Mouse (Mus musculus) retina, embryonic 14.5 days (tissue): ENCODE measurements around the gene Rftn2.
"Not testable (repeated sequence)": the region's sequence is repeated elsewhere in the genome, so short reads cannot be mapped to it uniquely, and the experiment has no call there.

Source experiments
- DNase-seq: peaks from one replicate; pipeline ENCODE4 v3.0.0-alpha.2; 2015; ENCODE audit warnings: low spot score

Rftn2 gene

DNA sequence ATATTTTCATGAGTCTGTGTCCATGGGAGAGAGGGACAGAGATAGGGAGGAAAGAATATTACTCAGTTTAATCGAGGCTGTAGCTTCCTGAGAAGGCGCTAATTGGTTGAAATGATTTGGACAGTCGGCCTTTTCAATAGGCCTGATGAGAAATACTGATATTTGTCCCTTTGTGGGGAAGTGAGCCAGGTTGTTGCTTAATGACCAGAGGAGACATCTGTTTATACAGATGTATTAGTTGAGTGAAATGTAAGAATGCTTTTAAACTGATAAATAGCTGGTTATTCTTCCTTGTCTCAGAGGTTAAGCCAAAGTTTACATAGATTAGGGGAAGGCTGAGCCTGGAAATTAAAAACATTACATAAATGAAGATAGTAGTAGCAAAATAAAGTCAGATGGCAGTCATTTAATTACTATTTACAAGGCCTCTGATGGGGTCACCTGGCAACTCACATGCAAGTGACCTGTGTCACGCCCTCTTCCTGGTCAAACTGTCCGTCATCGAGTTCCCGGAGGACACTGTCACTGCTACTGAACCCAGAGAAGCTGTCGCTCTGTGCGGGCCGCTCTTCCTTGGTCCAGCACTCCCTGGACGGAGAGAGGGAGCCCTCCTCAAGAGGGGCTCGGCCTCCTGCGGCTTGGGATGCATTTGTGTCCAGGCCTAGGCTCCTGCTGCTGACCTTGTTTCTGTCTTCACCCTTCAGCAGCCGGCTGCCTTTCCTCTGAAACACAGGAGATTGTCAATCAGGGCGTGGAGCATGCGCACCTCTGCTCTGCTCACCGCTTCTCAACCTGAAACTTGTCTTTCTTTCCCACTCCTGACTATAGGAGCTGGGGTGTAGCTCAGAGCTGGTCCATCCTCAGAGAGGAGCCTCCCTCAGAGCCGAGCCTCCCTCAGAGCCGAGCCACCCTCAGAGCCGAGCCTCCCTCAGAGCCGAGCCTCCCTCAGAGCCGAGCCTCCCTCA is 54.9 kb downstream of the Rftn2 start:
- DNase-seq, result no peak

DNA sequence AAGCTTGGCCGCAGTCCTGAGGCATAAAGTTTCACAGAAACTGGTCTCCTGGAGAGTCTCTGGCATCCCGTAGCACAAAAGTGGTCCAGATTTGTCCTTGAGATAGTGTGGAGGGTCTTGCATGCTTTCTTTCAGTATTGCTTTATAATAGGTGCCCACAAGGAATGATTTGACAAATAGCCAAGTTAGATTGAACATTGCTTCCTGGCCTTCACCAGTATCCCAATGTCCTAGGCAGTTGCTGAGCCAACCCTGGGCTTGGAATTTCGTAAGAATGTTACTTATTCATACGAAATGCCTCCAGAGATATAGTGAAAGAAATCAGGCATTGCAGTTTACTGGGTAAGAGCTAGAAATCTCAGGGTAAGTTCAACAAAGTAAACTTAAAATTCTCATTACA is 58.0 kb downstream of the Rftn2 start:
- DNase-seq, result no peak

DNA sequence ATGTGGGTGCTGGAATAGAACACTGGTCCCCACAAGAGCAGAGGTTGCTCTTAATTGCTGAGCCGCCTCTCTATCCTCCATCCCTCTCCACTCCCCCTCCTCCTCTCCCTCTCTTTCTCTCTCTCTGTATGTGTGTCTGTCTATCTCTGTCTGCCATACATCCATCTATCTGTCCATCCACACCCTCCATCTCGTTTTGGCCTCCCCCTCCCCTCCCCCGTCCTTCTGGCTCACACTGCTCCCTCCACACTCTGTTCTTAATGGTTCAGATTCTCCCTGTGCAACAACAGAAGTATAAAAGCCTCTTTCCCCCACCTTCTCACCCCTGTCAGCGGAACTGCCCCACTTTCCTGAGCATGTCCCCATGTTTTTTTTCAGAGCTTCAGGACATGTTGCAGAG is 59.0 kb downstream of the Rftn2 start:
- no peak for DNase-seq

DNA sequence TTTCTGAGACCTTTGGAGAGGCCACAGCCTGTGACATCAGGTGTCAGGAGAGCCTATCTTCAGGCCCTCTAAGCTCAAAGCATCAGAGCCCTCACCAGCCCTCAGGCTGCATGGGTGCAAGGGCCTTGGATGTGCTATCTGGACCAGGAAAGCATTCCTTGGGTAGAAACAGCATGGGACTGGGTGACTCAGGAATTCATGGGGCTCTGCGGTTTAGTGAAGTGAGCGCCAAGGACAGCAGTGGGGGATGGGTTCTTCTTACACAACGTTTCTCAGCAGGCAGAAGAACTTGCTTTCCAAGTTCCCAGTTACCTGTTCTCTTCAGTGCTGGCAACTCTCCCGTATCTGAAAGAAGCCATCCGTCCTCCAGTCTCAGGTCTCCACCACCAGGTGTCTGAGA is 62.6 kb downstream of the Rftn2 start:
- no peak for DNase-seq

DNA sequence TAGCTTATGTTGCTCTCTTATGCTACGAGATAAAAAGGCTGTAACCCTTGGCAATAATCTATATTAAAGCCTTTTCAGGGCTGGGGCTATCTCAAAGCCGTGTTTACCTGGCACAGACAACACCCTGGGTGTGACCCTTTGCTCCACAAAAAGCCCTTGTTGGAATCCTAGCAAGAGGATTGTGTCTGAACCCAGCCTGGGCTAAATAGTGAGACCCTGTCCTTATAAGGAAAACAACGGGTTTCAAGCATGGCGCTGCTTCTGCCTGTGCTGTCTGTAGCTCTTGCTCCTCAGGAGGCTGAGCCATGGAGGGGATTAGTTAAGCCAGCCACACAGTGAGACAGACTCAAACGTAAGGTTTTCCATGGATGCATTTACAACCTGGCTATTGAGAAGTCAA is 63.8 kb downstream of the Rftn2 start:
- DNase-seq, result no peak

DNA sequence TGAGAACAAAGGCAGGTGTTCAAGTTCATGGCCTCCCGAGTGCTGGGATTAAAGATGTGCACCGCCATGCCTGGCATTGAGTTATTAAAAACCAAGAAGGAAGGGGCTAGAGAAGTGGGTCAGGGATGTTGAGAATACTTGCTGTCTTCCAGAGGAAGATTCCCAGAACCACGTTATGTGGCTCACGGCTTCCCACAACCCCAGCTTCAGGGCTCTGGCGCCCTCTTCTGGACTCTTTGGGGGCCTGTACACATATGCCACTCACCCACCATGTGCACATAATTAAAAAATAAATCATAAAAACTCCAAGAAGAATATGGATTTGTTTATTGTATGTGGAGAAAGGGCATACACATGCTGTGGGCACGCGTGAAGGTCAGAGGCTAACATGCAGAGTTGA is 64.7 kb downstream of the Rftn2 start:
- peak; percentile 25 for DNase-seq

DNA sequence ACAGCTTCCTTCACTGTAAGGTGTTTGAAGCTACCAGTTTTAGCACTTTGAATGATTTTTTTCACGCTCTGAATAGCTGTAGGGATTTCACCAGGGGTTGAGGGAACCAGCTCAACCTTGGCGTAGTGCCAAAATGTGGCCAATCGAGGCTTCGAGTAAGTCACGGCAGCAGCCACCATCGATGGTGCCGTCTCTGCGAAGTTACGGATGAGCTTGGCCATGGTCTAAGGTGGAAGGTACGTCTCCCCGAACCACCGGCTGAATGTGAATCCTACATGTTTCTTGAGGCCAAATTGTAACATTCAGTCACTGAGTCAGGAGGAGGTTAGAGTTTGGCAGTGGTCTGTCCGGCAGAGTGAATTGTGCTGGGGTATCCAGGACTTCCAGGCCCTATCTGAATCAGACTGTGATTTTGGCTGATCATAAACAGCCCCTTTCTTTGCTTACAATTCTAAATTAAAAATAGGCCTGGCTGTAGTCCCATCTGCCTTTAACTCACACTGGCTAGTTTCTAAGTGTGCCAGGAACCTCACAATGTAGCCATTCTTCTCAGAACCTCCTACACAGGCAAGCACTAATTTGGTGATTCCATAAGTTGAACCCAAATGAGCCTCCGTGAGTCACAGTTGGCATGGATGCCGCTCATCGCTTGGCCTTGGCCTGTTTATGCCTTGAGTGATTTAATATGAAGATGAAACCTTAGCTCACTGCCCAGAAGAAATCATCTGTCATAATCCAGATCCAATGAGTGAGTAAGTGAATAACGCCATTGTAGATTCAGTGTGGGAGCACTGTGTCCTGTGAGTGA is 65.5 kb downstream of the Rftn2 start:
- DNase-seq, result no peak

DNA sequence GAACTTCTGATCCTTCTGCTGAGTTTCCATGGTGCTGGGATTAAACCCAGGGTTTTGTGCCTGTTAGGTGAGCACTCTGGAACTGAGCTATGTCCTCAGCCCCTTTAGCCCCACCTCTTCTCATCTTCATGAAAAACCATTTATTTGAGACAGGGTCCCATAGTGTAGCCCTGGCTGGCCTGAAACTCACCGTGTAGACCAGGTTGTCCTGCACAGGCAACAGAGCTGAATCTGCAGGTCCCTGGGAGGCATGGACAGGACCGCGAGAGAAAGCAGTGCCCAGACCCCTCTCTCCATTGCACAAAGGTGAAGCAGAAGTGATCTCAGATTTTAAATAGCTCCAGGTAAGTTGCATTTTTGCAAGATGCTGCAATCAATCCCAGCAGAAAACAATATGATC is 66.4 kb downstream of the Rftn2 start:
- DNase-seq, result no peak

DNA sequence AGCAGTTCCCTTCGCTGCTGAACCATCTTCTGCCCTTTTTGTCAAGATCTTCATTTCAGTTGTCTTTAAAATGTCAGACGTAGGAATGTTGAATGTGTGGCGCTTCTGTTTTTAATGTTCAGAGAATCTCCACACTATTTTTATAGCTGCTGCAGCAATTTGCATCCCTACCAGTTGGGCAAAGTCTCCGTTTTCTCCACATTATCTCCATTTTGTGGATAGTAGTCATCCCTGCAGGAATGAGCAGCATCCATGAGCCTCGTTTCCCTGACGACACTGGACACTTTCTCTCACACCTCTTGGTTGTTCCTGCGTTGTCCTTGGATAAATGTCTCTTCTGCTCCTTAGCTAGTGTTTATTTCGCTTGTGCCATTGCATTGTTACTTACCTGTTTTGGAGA is 67.8 kb downstream of the Rftn2 start:
- no peak for DNase-seq

DNA sequence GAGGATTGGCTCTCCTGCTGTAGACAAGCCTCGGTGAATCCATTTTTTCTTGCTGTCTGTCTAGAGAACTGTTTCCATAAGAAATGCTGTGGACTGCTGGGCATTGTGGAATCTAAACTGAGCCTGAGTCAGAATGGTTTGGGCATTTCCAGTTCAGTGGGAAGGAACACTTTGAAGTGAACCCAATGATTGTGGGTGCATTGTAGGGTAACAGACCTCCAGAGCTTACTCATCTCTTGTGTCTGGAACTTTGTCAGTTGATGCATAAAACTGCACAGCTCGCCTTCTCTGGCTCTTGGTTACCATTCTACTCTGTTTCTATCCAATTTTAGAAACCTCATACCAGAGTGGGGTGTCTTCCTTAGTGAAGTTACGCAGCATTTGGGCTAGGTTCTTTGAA is 68.4 kb downstream of the Rftn2 start:
- no peak for DNase-seq

DNA sequence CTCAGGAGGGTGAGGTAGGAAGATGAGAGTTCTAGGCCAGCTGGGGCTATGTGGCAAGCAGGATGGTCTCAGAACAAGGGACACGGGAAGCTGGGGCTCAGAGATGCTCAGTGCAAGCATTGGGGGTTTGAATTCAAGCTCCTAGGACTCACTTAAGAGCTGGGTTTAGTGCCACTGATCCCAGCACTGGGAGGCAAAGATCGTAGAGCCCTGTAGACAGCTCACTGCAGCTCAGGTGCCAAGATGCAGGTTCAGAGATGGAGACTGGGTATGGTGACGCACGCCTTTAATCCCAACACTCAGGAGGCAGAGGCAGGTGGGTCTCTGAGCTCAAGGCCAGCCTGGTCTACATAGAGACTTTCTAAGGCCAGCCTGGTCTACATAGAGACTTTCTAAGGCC is 69.3 kb downstream of the Rftn2 start:
- DNase-seq, result no peak

DNA sequence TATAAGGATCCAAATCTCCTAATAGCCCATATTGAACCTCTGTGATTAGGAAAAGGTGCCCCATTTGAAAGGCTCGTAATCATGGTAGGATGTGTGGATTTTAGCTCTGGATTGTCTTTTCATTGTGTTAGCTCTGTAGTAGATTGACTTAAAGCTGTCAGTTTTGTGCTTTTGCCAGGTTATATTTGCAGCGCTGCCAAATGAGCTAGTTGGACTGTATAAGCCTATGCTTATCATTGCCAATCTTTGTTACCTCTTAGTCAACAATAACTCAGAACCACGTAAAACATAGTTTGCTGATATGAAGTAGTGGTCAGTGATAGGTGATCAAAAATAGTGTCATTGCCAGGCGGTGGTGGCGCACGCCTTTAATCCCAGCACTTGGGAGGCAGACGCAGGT is 81.0 kb downstream of the Rftn2 start:
- no peak for DNase-seq

DNA sequence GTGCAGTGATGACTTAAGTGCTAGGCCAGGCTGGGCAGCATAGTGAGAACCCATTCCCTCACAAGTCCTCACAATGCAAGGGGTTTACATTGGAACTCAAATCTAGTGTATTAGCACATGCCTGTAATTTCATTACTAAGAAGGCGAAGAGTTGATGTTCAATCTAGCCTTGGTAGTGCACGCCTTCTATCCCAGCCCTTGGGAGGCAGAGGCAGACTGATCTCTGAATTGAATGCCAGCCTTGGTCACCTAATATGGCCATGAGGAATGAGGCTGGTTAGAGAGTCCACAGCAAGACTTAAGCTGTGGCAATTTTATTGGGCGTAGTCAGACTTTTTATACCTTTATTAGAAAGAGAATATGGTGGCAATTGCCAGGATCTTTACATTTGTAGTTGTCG is 82.2 kb downstream of the Rftn2 start:
- DNase-seq, result no peak

DNA sequence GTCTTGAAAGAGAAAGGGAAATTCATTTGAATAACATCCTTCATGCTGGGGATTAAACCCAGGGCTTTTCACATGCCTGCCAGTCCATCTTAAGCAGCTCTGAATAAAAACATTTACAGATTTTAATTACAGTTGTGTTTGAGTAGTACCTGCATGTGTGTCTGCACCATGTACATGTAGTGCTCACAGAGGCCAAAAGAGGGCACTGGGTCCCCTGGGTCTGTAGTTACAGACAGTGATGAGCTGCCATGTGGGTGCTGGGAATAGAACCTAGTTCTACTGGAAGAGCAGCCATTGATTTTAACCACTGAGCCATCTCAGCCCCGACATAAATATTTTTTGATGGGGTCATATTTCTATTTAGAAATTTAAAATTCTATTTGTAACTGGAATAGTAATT is 90.7 kb downstream of the Rftn2 start:
- DNase-seq, result no peak

DNA sequence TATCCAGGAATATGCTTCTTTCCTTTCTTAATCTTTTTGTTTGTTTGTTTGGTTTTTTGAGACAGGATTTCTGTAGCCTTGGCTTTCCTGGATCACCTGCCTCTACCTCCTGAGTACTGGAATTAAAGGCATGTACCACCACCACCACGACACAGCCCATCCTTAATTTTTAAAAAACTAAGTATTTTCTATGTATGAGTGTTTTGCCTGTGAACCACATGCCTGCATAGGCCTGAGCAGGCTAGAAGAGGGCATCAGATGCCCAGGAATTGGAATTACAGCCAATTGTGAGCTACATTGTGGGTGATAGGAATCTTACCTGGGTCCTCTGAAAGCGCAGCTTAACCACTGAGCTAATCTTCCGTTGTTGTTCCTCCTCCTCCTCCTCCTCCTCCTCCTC is 92.3 kb downstream of the Rftn2 start:
- no peak for DNase-seq

DNA sequence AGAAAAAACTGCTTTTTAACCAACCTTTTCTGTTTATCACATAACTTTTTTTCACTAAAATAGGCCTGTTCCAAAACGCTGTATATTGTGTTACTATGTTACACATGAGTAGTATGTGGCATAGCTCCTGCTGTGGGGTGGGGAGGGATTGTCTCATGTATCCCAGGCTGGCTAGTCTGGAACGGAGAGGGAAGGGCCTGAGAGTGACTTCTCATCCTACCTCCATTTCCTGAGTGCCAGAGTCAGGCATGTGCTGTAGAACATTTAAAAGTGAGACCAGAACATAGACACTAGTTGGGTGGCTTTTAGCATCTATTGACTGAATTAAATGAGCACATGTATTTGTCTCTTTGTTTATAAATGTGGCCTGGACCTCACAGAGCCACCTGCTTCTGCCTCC is 93.4 kb downstream of the Rftn2 start:
- no peak for DNase-seq

DNA sequence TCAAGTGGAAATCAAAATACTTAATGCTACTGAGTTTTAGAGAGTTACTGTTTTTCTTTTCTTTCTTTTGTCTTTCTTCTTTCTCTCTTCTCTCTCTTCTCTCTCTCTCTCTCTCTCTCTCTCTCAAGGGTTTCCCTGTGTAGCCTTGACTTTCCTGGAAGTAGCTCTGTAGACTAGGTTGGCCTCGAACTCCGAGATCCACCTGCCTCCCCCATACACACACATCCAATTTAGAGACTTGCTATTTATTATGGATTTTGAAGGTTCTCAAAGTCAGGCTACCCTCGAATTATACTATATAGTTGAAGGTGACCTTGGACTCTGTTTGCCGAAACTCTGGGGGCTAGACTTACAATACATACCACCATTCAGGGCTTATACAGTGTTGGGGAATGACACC is 94.3 kb downstream of the Rftn2 start:
- DNase-seq, result no peak

DNA sequence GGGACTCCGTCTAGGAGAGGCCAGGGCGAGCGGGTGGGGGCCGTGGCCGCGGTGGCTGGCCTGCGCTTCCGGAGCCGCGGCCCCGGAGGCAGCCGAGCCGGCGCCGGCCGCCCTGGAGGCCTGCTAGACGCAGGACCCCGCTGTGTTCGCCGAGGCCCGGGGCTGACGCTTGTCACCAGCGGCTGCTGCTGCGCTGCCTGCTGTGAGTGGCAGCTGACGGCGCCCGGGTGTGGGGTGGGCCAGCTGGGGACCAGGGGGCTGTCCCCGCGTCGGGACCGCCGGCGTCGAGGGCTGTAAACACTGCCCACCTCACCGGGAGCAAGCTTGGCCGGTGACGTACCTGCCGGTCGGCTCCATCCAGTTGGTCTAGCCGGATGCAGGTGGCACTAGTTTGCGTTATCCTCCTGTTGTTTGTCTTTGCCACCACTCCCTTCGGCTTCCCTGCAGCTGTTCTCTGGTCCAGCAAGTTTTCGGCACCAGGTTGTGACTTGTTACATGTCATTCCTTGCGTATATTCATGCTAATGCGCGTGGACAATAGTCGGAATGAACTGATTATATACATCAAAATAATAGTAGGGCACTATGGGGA is 95.1 kb downstream of the Rftn2 start:
- no peak for DNase-seq

DNA sequence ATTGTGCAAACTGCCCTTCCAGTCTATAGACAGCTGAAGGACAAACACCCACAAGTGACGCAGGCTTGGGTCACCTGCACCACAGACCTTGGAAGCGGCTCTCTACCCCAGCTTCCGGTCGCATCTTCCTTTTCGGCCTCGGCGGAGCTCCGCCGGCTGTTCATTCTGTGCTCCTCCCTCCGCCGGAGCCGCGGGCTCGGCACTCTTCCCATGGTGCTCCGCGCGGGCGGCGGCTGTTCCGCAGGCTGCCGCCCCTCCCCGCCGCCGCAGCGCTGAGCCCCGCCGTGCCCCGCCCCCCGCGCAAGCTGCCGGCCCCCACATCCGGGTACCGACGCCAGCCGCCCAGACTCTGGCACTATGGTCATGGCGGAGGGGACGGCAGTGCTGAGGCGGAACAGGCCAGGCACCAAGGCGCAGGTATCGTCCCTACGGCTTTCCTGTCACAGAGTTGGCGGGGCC is 95.6 kb downstream of the Rftn2 start, which contains the start of gene Mob4:
Gene Mob4 (plus strand): TSS at position 289 of the 459 bp plus-strand sequence.
- peak; percentile 95 for DNase-seq

DNA sequence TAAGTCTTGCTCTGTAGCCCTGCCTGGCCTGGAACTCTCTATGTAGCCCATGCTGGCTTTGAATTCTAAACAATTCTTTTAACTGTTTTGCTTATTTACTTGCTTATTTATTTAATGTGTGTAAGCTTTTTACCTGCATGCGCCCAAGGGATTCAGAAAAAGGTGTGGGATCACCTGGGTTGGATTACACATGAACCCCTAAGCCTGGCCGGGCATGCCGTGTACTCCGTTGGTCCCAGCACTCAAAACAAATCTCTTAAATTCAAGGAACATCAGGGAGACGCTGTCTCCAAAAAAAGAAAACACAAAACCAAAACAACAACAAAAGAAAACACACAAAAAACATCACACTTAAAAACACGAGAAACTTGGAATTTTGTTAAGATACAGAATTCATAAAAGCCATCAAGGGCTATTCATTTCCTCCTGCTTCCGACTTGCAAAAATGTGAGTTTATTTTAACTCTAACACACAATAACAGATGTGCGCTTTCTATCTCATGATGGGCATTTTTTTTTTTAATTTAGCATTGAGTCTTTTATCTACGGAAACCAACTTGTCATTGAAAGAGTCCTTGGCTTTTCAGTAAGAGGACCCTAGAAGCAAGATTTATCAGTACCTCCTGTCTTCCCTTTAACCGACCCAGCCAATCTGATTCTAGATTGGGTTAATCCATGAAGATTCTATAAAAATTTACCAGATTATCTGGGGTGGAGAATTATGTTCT is 96.2 kb downstream of the Rftn2 start:
- DNase-seq, result no peak

DNA sequence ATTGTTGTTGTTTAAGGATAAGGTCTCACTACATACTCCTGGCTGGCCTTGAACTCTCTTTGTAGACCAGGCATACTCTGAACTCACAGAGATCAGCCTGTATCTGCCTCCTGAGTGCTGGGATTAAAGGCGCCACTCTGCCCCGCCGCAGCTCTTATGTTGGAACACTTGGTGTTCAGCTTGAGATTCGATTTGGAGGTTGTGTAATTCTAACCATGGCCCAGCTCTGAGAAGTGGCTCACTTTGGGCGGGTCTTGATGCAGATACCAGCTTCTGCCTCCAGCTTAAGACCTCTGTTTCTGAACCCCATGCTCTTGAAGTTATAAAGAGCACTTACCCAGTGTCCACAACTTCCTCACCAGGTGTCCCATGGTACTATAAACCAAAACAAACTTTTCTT is 96.9 kb downstream of the Rftn2 start:
- DNase-seq, result no peak

DNA sequence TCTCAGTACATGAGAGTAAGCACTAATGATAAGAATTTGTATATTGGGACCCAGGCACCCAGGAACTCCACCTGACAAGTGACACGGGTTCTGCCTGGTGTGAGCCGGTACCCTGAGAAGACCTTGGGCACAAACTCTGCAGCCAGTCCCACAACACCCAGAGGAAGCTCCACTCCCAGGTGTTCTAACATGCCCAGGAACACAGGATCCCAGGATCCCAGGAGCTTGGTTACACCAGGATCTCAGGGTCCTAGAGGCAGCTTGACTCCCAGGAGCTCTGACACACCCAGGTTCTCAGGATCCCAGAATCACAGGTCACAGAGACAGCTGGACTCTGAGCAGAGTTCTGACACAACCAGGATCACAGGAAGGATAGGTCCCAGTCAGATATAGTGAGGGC is 102.4 kb downstream of the Rftn2 start:
- not testable (repeated sequence) for DNase-seq
